Mouse (Mus musculus) layer of hippocampus, adult 9-10 months (tissue): Measurements from ENCODE around the gene Gp6.
A peak's percentile ranks its signal among the peaks of the same experiment; 100 is the strongest.
"Not testable (repeated sequence)": the region's sequence is repeated elsewhere in the genome, so short reads cannot be mapped to it uniquely, and the experiment has no call there.

Source experiments
- DNase-seq: peaks from one replicate; pipeline ENCODE4 v3.0.0; 2022; ENCODE audit warnings: low spot score

Gene Gp6

GRCm38 (mm10) chr7:4397730-4398129 lies at the start of gene Gp6:
Gene Gp6, minus strand, starts transcription at chr7:4397744.
- no peak for DNase-seq

- no peak for DNase-seq
These were observed 49.6 kb upstream of the Gp6 start for GRCm38 (mm10) chr7:4447138-4447537.

- peak; percentile 88 for DNase-seq
These were observed 47.8 kb upstream of the Gp6 start, which contains the start of gene Rdh13 for GRCm38 (mm10) chr7:4445216-4445791. Gene Rdh13, minus strand, starts transcription at chr7:4445649.

- no peak for DNase-seq
These were observed 43.0 kb upstream of the Gp6 start for GRCm38 (mm10) chr7:4440549-4440948.

- no peak for DNase-seq
These were observed 40.2 kb upstream of the Gp6 start for GRCm38 (mm10) chr7:4437721-4438120.

- no peak for DNase-seq
These were observed 34.5 kb upstream of the Gp6 start for GRCm38 (mm10) chr7:4432026-4432425.

- peak; percentile 51 for DNase-seq
These were observed 34.0 kb upstream of the Gp6 start for GRCm38 (mm10) chr7:4431548-4431947.

- DNase-seq = no peak
These were observed 32.8 kb upstream of the Gp6 start for GRCm38 (mm10) chr7:4430246-4430844.

GRCm38 (mm10) chr7:4427161-4427912 lies 29.8 kb upstream of the Gp6 start:
- peak; percentile 98 for DNase-seq

- DNase-seq = no peak
These were observed 22.7 kb upstream of the Gp6 start for GRCm38 (mm10) chr7:4420230-4420629.

GRCm38 (mm10) chr7:4419681-4420080 lies 22.1 kb upstream of the Gp6 start:
- DNase-seq = no peak

- not testable (repeated sequence) for DNase-seq
These were observed 14.9 kb upstream of the Gp6 start for GRCm38 (mm10) chr7:4412406-4412805.

GRCm38 (mm10) chr7:4373521-4373920 lies 24.0 kb downstream of the Gp6 start:
- no peak for DNase-seq

GRCm38 (mm10) chr7:4337509-4337908 lies 60.0 kb downstream of the Gp6 start, which contains the start of gene Ncr1:
Gene Ncr1, plus strand, starts transcription at chr7:4337724.
- no peak for DNase-seq

GRCm38 (mm10) chr7:4323301-4323700 lies 74.2 kb downstream of the Gp6 start:
- no peak for DNase-seq
